Mouse (Mus musculus) intestine, embryonic 16.5 days (tissue): ENCODE results near the gene Usp54. TPM values are rescaled to one million over a fixed set of nuclear protein-coding genes. Genes with fewer than 3 reads are reported as not detected.

Source experiments
- ATAC-seq: fragments of 200-750 bp; cut with Nextera tagmentation; 2 replicates; pipeline ENCODE4 v1.8.0; 2017; ENCODE audit warnings: moderate TSS enrichment, moderate library complexity
- H3K27ac ChIP-seq: fragments of 300-500 bp; sonication (generic); 2 replicates; pipeline ENCODE4 v1.5.1; 2014; ENCODE audit warnings: mild to moderate bottlenecking, low read length
- H3K27me3 ChIP-seq: fragments of 300-500 bp; sonication (generic); replicated peaks from 2 replicates; pipeline ENCODE4 v1.6.1; 2014; ENCODE audit warnings: low read length, control low read depth, mixed read lengths; ENCODE audit not compliant: control insufficient read depth, insufficient read depth
- H3K36me3 ChIP-seq: fragments of 300-500 bp; sonication (generic); 2 replicates; pipeline ENCODE4 v1.6.1; 2014; ENCODE audit warnings: low read length, control low read depth; ENCODE audit not compliant: control insufficient read depth, insufficient read depth
- H3K4me1 ChIP-seq: fragments of 300-500 bp; sonication (generic); 2 replicates; pipeline ENCODE4 v1.6.1; 2014; ENCODE audit warnings: low read length, control low read depth, mixed read lengths; ENCODE audit not compliant: control insufficient read depth, insufficient read depth
- H3K4me2 ChIP-seq: fragments of 300-500 bp; sonication (generic); 2 replicates; pipeline ENCODE4 v1.6.1; 2014; ENCODE audit warnings: low read depth, low read length, control low read depth
- H3K4me3 ChIP-seq: fragments of 300-500 bp; sonication (generic); 2 replicates; pipeline ENCODE4 v1.5.1; 2014; ENCODE audit warnings: mild to moderate bottlenecking, low read length
- H3K9ac ChIP-seq: fragments of 300-500 bp; sonication (generic); 2 replicates; pipeline ENCODE4 v1.6.1; 2014; ENCODE audit warnings: low read depth, low read length
- H3K9me3 ChIP-seq: fragments of 300-500 bp; sonication (generic); 2 replicates; pipeline ENCODE4 v1.6.1; 2016; ENCODE audit warnings: low read length, control low read depth; ENCODE audit not compliant: control insufficient read depth
- WGBS: fragments of 180-500 bp; shearing (Covaris S2); extraction: QIAGEN DNeasy Blood & Tissue Kit; methylation state at CpG from one replicate; pipeline ENCODE4 v1.1.7; 2014; 5-methylcytosine and 5-hydroxymethylcytosine counted together
- microRNA-seq: library from miRNA; unstranded; fragments of <30 nt; microRNA quantifications from one replicate; pipeline ENCODE4, GENCODE M21; 2016
- polyA plus RNA-seq: library from polyadenylated mRNA; unstranded; fragments of >200 nt; fragmentation: Nextera tagmentation; extraction: Ambion mirVana; gene quantifications from 2 replicates; pipeline ENCODE4 v1.2.1, GENCODE M21; 2015

Gene Usp54
- polyA plus RNA-seq, 1 experiment from 2014 or later = 3.1 TPM

DNA sequence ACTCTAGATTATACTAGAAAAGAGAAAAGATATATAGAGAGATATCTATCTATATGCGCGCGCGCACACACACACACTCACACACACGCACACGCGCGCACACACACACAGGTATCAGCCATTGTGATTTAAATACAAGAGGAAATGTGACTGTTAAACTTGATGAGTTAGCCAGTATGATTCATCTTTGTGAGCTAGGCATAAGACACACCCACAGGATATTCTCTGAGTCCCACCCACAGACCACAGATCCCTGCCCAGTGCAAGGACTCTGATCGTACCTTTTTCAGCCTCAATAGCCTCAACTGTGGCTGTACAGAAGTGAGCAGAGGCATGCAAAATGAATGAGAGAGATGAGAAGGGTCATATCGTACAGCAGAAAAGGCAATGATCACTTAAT is 137.9 kb downstream of the Usp54 start:
- Histone ChIP-seq H3K4me2 (no peak overlapping the region), H3K4me1 (no peaks in the 10 kb centered on the region), H3K27me3 (no peaks in the 10 kb centered on the region), H3K27ac (no peak overlapping the region), H3K4me3 (no peak overlapping the region), H3K9ac (no peak overlapping the region), H3K9me3 (no peaks in the 10 kb centered on the region), H3K36me3 (no peaks in the 10 kb centered on the region; the same call in 1 of the 2 replicates)
- ATAC-seq = no peak
- 91% methylated on average over 10 of the region's 10 CpGs for WGBS

DNA sequence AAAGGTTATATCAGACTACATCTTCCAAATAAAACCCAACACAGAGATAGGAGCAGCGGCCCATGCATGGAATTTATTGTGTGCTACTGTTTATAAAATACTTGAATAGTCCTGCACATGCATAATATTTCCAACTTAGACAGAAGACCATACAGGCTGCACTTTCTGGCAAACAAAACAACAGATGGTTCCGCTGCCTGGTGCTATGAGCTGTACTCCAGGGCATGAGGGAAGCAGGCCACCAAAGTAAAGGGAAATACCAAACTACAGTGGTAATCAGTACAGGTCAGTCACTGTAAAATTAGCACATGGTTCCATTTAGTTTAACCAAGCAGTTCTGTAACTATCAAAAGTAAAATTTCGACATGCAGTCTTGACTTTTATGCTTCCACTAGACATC is 140.9 kb downstream of the Usp54 start:
- H3K4me3 ChIP-seq = no peak overlapping the region
- H3K27ac ChIP-seq = no peak overlapping the region
- no peaks in the 10 kb centered on the region for H3K4me1 ChIP-seq
- H3K27me3 ChIP-seq = no peaks in the 10 kb centered on the region
- H3K9ac ChIP-seq = no peak overlapping the region
- H3K9me3 ChIP-seq = no peaks in the 10 kb centered on the region
- 88% methylated on average over 3 of the region's 3 CpGs for WGBS
- ATAC-seq = no peak
- H3K36me3 ChIP-seq = peaks cover 7% of the 10 kb centered on the region
- no peak overlapping the region for H3K4me2 ChIP-seq

Small RNA genes lying within 50 kb of the gene (microRNA-seq; reads per million reads assigned to microRNA genes)
- gene Mir6946 = 1.1 reads per million

Other genes starting within 250 kb of the Usp54 start
- gene Mrps16, start 247.4 kb downstream of the Usp54 start, polyA plus RNA-seq = 97.6 and 100 TPM in 2 replicates
- 0.12 and 0.18 TPM in 2 replicates for gene Cfap70, start 188.8 kb downstream of the Usp54 start, polyA plus RNA-seq
- 45.9 TPM in 2 replicates for gene Anxa7, start 160.9 kb downstream of the Usp54 start, polyA plus RNA-seq
- 0.45 and 0.65 TPM in 2 replicates for gene Mss51, start 144.2 kb downstream of the Usp54 start, polyA plus RNA-seq
- 17.3 and 22.6 TPM in 2 replicates for gene Ppp3cb, start 94.5 kb downstream of the Usp54 start, polyA plus RNA-seq
- 0.26 and 0.53 TPM in 2 replicates for gene Myoz1, start 15.5 kb upstream of the Usp54 start, polyA plus RNA-seq
- gene Synpo2l, start 27.3 kb upstream of the Usp54 start, polyA plus RNA-seq = 0.10 and 0.20 TPM in 2 replicates
- gene Sec24c, start 33.2 kb upstream of the Usp54 start, polyA plus RNA-seq = 92.7 and 106 TPM in 2 replicates
- gene Fut11, start 53.9 kb upstream of the Usp54 start, polyA plus RNA-seq = 15.0 and 16.0 TPM in 2 replicates
- gene Chchd1, start 61.9 kb upstream of the Usp54 start, polyA plus RNA-seq = 171 and 190 TPM in 2 replicates
- 21.8 and 23.3 TPM in 2 replicates for gene Zswim8, start 66.5 kb upstream of the Usp54 start, polyA plus RNA-seq
- 18.3 and 21.2 TPM in 2 replicates for gene Ndst2, start 93.5 kb upstream of the Usp54 start, polyA plus RNA-seq
- gene Camk2g, start 153.0 kb upstream of the Usp54 start, polyA plus RNA-seq = 33.6 and 35.8 TPM in 2 replicates
- gene Plau, start 195.6 kb upstream of the Usp54 start, polyA plus RNA-seq = 2.7 and 2.9 TPM in 2 replicates